ENCODE assay signal across 1 mouse cellular context in genomic region chr1:61377070-61377469, GRCm38 (mm10).
A peak's percentile ranks its signal among the peaks of the same experiment; 100 is the strongest.
TF ChIP-seq lines count a peak whose summit lies in the region.

No protein-coding gene starts in this region.

TF ChIP-seq in CH12.LX, 34 proteins besides CTCF, POLR2A, EP300 and RAD21 (continued from another document):
- no peak for TF ChIP-seq MXI1 (IDR thresholded peaks at IDR 0.05; ENCODE audit: low read depth, low read length)
- TF ChIP-seq IRF4 (IDR thresholded peaks at IDR 0.05; ENCODE audit: low read depth, low read length): peak; percentile 43; the same call in 1 of the 2 replicates
- TF ChIP-seq ZKSCAN1 (IDR thresholded peaks at IDR 0.05; ENCODE audit: borderline replicate concordance, low read depth, low read length): peak; percentile 7; the same call in 1 of the 2 replicates
- TF ChIP-seq TCF12 (IDR thresholded peaks at IDR 0.05; ENCODE audit: low read depth, low read length): no peak
